Mouse (Mus musculus): ENCODE data around the gene Scgb2b3.

Scgb2b3 gene

GRCm38 (mm10) chr7:31362022-31362560 lies at the start of gene Scgb2b3:
TSS of gene Scgb2b3 (minus strand) at chr7:31362072.
- no peak for DNase-seq (ENCODE audit: low spot score)

GRCm38 (mm10) chr7:31375292-31375691 lies 13.4 kb upstream of the Scgb2b3 start, which contains the start of gene Scgb1b3:
TSS of gene Scgb1b3 (plus strand) at chr7:31375592.
- DNase-seq (ENCODE audit: low spot score), result no peak
